Mouse (Mus musculus) left cerebral cortex, postnatal 25 days (tissue): ENCODE data around the gene Usb1. TPM values are rescaled to one million over a fixed set of nuclear protein-coding genes. Genes with fewer than 3 reads are reported as not detected.

Source experiments
- DNase-seq, 2 experiments: peaks; one replicate each; pipeline ENCODE4 v3.0.0; 2022; ENCODE audit warnings: low spot score in 2 of 2, mixed read lengths in 1 of 2
- intact Hi-C: fragments of 180-260 bp; cut with DNase I; formaldehyde crosslinking; loops from one replicate; pipeline ENCODE4 v1.15.1; 2025
- total RNA-seq, 2 experiments: library from RNA; stranded (reverse); gene quantifications; 2 replicates each; pipeline ENCODE4 v1.2.3; 2021

Usb1 gene
- total RNA-seq, 2 experiments from 2014 or later, result 13.5 to 14.0 TPM

GRCm38 (mm10) chr8:95331156-95331719 lies 846 bp upstream of the Usb1 start:
- DNase-seq, result no peak
- intact Hi-C loops, result loop anchor here (1.0 to 5.0 kb wide), 2 partner anchors 77 to 101 kb away; partner anchors contain the start of gene Cfap20

GRCm38 (mm10) chr8:95332437-95333199 lies 534 bp downstream of the Usb1 start:
- intact Hi-C loops, result loop anchor here (5.0 kb wide), 1 partner anchor 100 kb away; the partner anchor contains the start of gene Cfap20
- no peak for DNase-seq

DNA sequence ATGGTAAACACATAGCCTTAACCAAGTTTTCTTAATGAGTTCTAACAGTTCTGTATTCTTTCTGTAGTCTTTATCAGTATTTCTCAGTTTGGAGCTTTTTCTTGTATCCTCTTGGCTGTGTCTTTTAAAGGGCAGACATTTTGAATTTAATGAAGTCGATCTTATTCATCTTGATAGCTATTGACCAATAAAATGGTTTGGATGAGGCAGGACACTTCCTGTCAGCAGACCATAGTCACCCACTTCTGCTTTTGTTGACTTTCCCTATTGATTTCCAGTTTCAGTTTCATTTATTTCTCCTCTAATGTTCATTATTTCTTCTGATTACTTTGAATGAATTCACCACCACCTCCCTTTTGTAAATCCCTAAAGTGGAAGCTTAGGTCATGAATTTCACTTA lies 3.6 kb downstream of the Usb1 start:
- intact Hi-C loops, result no loop called here
- no peak for DNase-seq

GRCm38 (mm10) chr8:95336363-95336762 lies 4.3 kb downstream of the Usb1 start:
- DNase-seq, result no peak
- intact Hi-C loops, result no loop called here

DNA sequence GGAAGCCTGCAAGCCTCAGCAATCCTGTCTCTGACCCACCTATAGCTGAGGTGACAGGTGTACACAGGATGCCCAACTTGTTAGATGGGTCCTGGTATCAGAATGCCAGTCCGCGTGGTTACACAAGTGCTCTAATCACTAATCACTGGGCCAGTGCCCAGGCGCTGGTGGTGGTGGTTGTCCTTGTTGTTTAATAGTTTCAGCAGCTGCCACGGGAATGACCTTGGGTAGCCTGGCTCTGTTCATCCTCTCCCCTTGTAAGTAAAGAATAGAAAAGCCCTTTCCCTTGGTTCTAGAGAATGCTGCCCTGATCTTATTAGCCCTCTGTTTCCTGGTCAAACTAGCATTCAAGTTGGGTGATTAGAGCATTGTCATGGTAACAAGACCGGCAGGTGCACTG lies 9.6 kb downstream of the Usb1 start:
- DNase-seq, result no peak
- intact Hi-C loops, result loop anchor here (10.0 kb wide), 1 partner anchor 263 kb away; no protein-coding TSS in a partner anchor

- intact Hi-C loops, result loop anchor here (10.0 kb wide), 1 partner anchor 260 kb away; no protein-coding TSS in a partner anchor
- no peak for DNase-seq
These were observed 12.6 kb downstream of the Usb1 start for GRCm38 (mm10) chr8:95344668-95345067.

- intact Hi-C loops, result loop anchor here (10.0 kb wide), 1 partner anchor 258 kb away; no protein-coding TSS in a partner anchor
- peak; percentile 79 to 85 for DNase-seq
These were observed 14.8 kb downstream of the Usb1 start for GRCm38 (mm10) chr8:95346643-95347545.

DNA sequence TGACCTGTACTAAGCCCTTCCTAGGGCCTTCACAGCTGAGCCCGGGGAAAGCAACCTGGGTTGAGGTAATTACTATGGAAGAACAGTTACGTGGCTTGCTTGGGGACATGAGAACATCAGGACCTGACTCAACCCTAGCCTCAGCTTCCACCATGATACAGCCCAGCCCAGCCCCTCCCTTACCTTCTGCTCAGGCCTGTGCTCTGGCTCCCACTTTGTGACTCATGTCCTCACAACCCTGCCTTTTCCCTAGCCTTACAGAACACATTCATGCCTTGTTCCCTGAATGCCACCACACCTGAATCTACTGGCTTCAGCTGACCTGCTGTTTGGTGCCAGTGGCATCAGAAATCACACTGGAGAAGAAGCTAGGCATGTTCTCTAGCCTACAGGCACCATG lies 16.3 kb downstream of the Usb1 start:
- intact Hi-C loops, result loop anchor here (2.0 to 10.0 kb wide), 2 partner anchors 104 to 256 kb away; no protein-coding TSS in a partner anchor

GRCm38 (mm10) chr8:95348811-95349630 lies 16.9 kb downstream of the Usb1 start:
- intact Hi-C loops, result loop anchor here (1.0 to 10.0 kb wide), 3 partner anchors 85 to 256 kb away; partner anchors contain the start of gene Cfap20
- peak; percentile 87 to 93 for DNase-seq

More for the DNA sequence above, 16.3 kb downstream of the Usb1 start:
- DNase-seq, result no peak

GRCm38 (mm10) chr8:95351461-95351860 lies 19.4 kb downstream of the Usb1 start:
- intact Hi-C loops, result no loop called here
- DNase-seq, result peak in 1 of 2 experiments; percentile 38

DNA sequence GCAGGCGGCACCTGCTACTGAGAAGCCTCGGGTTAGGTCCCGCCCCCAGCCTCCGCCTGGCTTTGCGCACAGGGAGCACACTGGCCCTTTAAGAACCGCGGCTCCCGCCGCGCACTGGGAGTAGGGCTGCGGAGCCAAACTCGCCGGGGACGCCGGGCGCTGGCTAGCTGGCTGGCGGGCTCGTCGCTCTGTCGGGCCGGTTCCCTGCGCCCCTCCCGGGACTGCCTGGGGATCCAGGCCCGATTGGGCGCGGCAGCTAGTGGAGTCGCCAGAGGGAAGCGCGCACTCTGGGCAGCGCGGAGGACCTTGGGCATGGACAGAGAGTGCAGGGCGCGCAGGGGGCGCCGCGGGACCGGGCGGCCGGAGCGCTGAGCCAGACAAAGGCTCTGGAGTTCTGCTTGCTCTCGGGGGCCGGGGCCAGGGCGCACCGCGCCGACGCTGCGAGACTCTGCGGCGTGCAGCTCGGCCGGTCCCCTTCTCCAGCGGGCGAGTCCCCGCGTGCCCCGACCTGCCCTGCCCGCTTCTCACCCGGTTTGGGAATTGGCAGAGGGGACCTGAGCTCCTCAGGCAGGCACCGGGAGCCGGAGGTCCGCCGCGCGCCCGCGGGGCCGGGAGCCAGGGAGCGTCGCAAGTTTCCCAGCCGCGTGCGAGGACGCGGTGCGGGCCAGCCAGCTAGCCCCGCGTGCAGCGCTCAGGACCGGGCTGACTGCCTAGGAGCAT lies 20.2 kb downstream of the Usb1 start, which contains the start of gene Mmp15:
Gene Mmp15 (plus strand): TSS at position 118 of the 720 bp plus-strand sequence.
- peak; percentile 66 to 71 for DNase-seq
- intact Hi-C loops, result loop anchor here (1.0 kb wide), 1 partner anchor 75 kb away; no protein-coding TSS in a partner anchor

GRCm38 (mm10) chr8:95352871-95353866 lies 21.1 kb downstream of the Usb1 start:
- intact Hi-C loops, result loop anchor here (1.0 kb wide), 1 partner anchor 74 kb away; no protein-coding TSS in a partner anchor
- DNase-seq, result peak in 1 of 2 experiments; percentile 44

DNA sequence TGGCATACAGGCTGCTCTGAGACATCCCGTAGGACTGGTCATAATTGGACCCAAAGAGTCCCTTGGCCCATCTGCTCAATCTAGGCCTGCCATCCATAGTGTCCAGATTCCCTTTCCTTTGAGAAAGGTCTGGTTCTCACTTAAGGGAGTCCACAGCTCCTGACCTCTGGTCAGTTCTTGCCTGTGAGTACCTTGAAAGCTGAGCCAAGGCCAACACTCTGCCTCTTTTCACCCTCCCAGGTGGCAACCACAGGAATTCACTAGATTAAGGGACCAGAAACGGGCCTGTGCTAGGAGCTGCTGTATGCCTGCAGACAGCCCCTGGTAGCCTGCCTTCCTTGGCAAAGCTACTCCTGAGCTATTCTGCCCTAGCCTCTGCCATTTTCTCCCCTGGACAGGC lies 22.5 kb downstream of the Usb1 start:
- intact Hi-C loops, result no loop called here
- DNase-seq, result no peak

GRCm38 (mm10) chr8:95358550-95359411 lies 26.7 kb downstream of the Usb1 start:
- intact Hi-C loops, result no loop called here
- DNase-seq, result no peak

DNA sequence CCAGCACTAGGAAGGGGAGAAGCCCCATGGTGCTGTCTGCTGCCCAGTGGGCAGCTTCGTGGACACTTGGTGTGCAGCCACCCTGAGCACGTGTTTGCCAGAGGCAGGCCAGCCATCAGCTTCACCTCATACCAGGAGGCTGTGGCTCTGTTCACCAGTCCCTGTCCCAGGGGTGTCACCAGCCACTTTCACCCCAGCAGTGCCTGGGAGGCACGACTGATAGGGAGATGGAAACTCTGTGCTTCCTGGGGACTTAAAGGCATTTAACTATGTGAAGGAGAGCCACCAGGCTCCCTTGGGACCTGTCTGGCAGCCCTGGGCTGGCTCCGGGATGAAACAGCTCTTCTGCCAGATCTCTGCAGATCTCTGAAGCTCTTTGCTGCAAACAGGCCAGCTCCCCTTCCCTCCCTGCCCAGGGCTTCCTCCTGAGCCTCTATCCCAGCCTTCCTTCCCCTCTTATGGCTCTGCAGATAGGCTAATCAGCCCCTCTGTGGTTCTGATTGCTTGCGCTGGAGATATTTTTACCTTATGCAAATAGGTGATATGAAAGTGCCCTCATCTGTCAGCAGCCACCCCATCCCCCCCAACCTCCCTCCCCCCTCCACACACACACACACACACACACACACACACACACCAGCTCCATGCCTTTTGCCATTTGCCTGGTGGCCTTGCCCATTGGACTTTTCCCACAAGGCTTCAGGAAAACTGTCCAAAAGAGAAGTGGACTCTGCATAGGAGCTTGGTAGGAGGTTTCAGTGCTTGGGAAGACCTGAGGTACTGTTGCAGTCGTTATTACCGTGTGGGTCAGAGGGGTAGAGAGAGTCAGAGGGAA lies 28.3 kb downstream of the Usb1 start:
- no peak for DNase-seq
- intact Hi-C loops, result no loop called here
